Mouse (Mus musculus) heart, postnatal 0 days (tissue): ENCODE measurements around the gene Usp5.

Experiments
- CTCF ChIP-seq: IDR thresholded peaks from 2 replicates; pipeline ENCODE4 v1.5.1; 2016; ENCODE audit warnings: antibody characterized with exemption, control low read depth, low read depth
- EP300 ChIP-seq: IDR thresholded peaks from 2 replicates; pipeline ENCODE4 v1.6.1; 2016; ENCODE audit warnings: antibody characterized with exemption, low read depth

GRCm38 (mm10) chr6:124769101-124769765, 60.1 kb downstream of the Usp5 start, which contains the start of gene Eno2:
- no peak for TF ChIP-seq CTCF
- no peak for TF ChIP-seq EP300
